Mouse (Mus musculus) MEL (cell line): ENCODE data around the gene Zbtb22. TPM values are rescaled to one million over a fixed set of nuclear protein-coding genes. Genes with fewer than 3 reads are reported as not detected.

Experiments
- DNase-seq: peaks from one replicate; pipeline ENCODE4 v3.0.0; 2011; ENCODE audit warnings: low read depth, low spot score
- H3K27ac ChIP-seq: 2 replicates; pipeline ENCODE4 v1.5.1; 2012; ENCODE audit warnings: low read depth, mild to moderate bottlenecking, control low read depth, low read length, moderate library complexity; ENCODE audit not compliant: control insufficient read depth
- H3K27me3 ChIP-seq, 2 experiments: fragments of 150-350 bp in 1 of 2; sonication (generic) in 1 of 2; 2 replicates each; pipeline ENCODE4 v1.6.1; 2012; ENCODE audit warnings: low read length in 2 of 2, mild to moderate bottlenecking in 2 of 2, improper control_type of control experiment in 1 of 2, moderate library complexity in 1 of 2; ENCODE audit not compliant: insufficient read depth in 2 of 2, control insufficient read depth in 1 of 2
- H3K36me3 ChIP-seq, 2 experiments: 2 replicates each; pipeline ENCODE4 v1.6.1; 2012 to 2014; ENCODE audit warnings: low read length in 2 of 2, improper control_type of control experiment in 1 of 2, inconsistent platforms in 1 of 2, mild to moderate bottlenecking in 1 of 2; ENCODE audit not compliant: insufficient read depth in 2 of 2, control insufficient read depth in 1 of 2
- H3K4me1 ChIP-seq, 2 experiments: fragments of 150-350 bp in 1 of 2; sonication (generic) in 1 of 2; 2 replicates each; pipeline ENCODE4 v1.6.1; 2012; ENCODE audit warnings: low read length in 2 of 2, improper control_type of control experiment in 1 of 2, mild to moderate bottlenecking in 1 of 2; ENCODE audit not compliant: insufficient read depth in 2 of 2, control insufficient read depth in 1 of 2
- H3K4me3 ChIP-seq, 2 experiments: fragments of 150-350 bp in 1 of 2; sonication (generic) in 1 of 2; 2 replicates each; pipeline ENCODE4 v1.5.1; 2012; ENCODE audit warnings: low read depth in 2 of 2, low read length in 2 of 2, mild to moderate bottlenecking in 2 of 2, moderate library complexity in 2 of 2, control low read depth in 1 of 2, improper control_type of control experiment in 1 of 2; ENCODE audit not compliant: control insufficient read depth in 1 of 2, insufficient read depth in 1 of 2
- H3K79me2 ChIP-seq: 2 replicates; pipeline ENCODE4 v1.6.1; 2012; ENCODE audit warnings: mild to moderate bottlenecking, low read length, moderate library complexity; ENCODE audit not compliant: control insufficient read depth, poor library complexity, insufficient read depth
- H3K9ac ChIP-seq: 2 replicates; pipeline ENCODE4 v1.6.1; 2012; ENCODE audit warnings: low read depth, mild to moderate bottlenecking, control low read depth, low read length, moderate library complexity; ENCODE audit not compliant: control insufficient read depth, poor library complexity, severe bottlenecking
- H3K9me3 ChIP-seq: fragments of 150-350 bp; sonication (generic); replicated peaks from 2 replicates; pipeline ENCODE4 v1.6.1; 2012; ENCODE audit warnings: mild to moderate bottlenecking, low read length, improper control_type of control experiment, moderate library complexity; ENCODE audit not compliant: insufficient read depth
- BHLHE40 ChIP-seq: IDR thresholded peaks from 2 replicates; pipeline ENCODE4 v1.6.1; 2012; ENCODE audit warnings: low read depth, mild to moderate bottlenecking, inconsistent platforms, low read length, improper control_type of control experiment, borderline replicate concordance
- CHD1 ChIP-seq: IDR thresholded peaks from 2 replicates; pipeline ENCODE4 v1.6.1; 2012; ENCODE audit warnings: low read depth, mild to moderate bottlenecking, inconsistent platforms, low read length, improper control_type of control experiment
- CHD2 ChIP-seq: IDR thresholded peaks from 2 replicates; pipeline ENCODE4 v1.6.1; 2011; ENCODE audit warnings: low read length, improper control_type of control experiment
- CTCF ChIP-seq, 3 experiments: IDR thresholded peaks in 2 of 3; conservative IDR thresholded peaks in 1 of 3; 2 replicates each; pipeline ENCODE4 v1.5.1; 2011 to 2012; ENCODE audit warnings: low read length in 3 of 3, low read depth in 2 of 3, mild to moderate bottlenecking in 2 of 3, improper control_type of control experiment in 1 of 3, inconsistent platforms in 1 of 3, mixed read lengths in 1 of 3, moderate library complexity in 1 of 3; ENCODE audit not compliant: control insufficient read depth in 1 of 3, insufficient read depth in 1 of 3, poor library complexity in 1 of 3, severe bottlenecking in 1 of 3
- E2F4 ChIP-seq: IDR thresholded peaks from 2 replicates; pipeline ENCODE4 v1.6.1; 2011; ENCODE audit warnings: low read depth, low read length, improper control_type of control experiment, borderline replicate concordance
- ELF1 ChIP-seq: IDR thresholded peaks from 2 replicates; pipeline ENCODE4 v1.6.1; 2014; ENCODE audit warnings: low read depth, mild to moderate bottlenecking, inconsistent platforms, low read length, improper control_type of control experiment, moderate library complexity
- EP300 ChIP-seq, 2 experiments: IDR thresholded peaks; 2 replicates each; pipeline ENCODE4 v1.6.1; 2011; ENCODE audit warnings: improper control_type of control experiment in 2 of 2, low read length in 2 of 2, low read depth in 1 of 2, mild to moderate bottlenecking in 1 of 2
- GABPA ChIP-seq: IDR thresholded peaks from 2 replicates; pipeline ENCODE4 v1.6.1; 2012; ENCODE audit warnings: low read depth, mild to moderate bottlenecking, inconsistent platforms, low read length, improper control_type of control experiment, moderate library complexity
- HCFC1 ChIP-seq: IDR thresholded peaks from 2 replicates; pipeline ENCODE4 v1.6.1; 2012; ENCODE audit warnings: low read depth, mild to moderate bottlenecking, inconsistent platforms, low read length, improper control_type of control experiment, moderate library complexity
- JUND ChIP-seq: IDR thresholded peaks from 2 replicates; pipeline ENCODE4 v1.6.1; 2011; ENCODE audit warnings: low read depth, mild to moderate bottlenecking, improper control_type of control experiment, low read length
- KAT2A ChIP-seq: conservative IDR thresholded peaks from 2 replicates; pipeline ENCODE4 v1.6.1; 2012; ENCODE audit warnings: low read depth, low read length, improper control_type of control experiment, inconsistent platforms
- MAX ChIP-seq: IDR thresholded peaks from 2 replicates; pipeline ENCODE4 v1.6.1; 2011; ENCODE audit warnings: low read length, improper control_type of control experiment
- MAZ ChIP-seq: IDR thresholded peaks from 2 replicates; pipeline ENCODE4 v1.6.1; 2012; ENCODE audit warnings: low read depth, mild to moderate bottlenecking, inconsistent platforms, low read length, improper control_type of control experiment
- MYB ChIP-seq: IDR thresholded peaks from 2 replicates; pipeline ENCODE4 v1.6.1; 2011; ENCODE audit warnings: mild to moderate bottlenecking, low read depth, low read length, improper control_type of control experiment
- MYC ChIP-seq: IDR thresholded peaks from 2 replicates; pipeline ENCODE4 v1.6.1; 2011; ENCODE audit warnings: low read depth, mild to moderate bottlenecking, low read length, improper control_type of control experiment, moderate library complexity
- NELFE ChIP-seq: IDR thresholded peaks from 2 replicates; pipeline ENCODE4 v1.6.1; 2011; ENCODE audit warnings: low read depth, low read length, improper control_type of control experiment
- NRF1 ChIP-seq: IDR thresholded peaks from 2 replicates; pipeline ENCODE4 v1.6.1; 2014; ENCODE audit warnings: low read depth, mild to moderate bottlenecking, inconsistent platforms, low read length, improper control_type of control experiment, moderate library complexity; ENCODE audit not compliant: poor library complexity, insufficient read depth, severe bottlenecking
- POLR2AphosphoS5 ChIP-seq: IDR thresholded peaks from 2 replicates; pipeline ENCODE4 v1.6.1; 2012; ENCODE audit warnings: low read depth, borderline replicate concordance, mild to moderate bottlenecking, inconsistent platforms, low read length, moderate library complexity, mixed read lengths
- RAD21 ChIP-seq: IDR thresholded peaks from 2 replicates; pipeline ENCODE4 v1.6.1; 2011; ENCODE audit warnings: mild to moderate bottlenecking, low read depth, low read length, improper control_type of control experiment
- RCOR1 ChIP-seq: IDR thresholded peaks from 2 replicates; pipeline ENCODE4 v1.6.1; 2012; ENCODE audit warnings: low read depth, mild to moderate bottlenecking, inconsistent platforms, low read length, improper control_type of control experiment
- SIN3A ChIP-seq: IDR thresholded peaks from 2 replicates; pipeline ENCODE4 v1.6.1; 2012; ENCODE audit warnings: low read length, improper control_type of control experiment, inconsistent platforms
- TBP ChIP-seq: IDR thresholded peaks from 2 replicates; pipeline ENCODE4 v1.8.0; 2011; ENCODE audit warnings: low read depth, low read length, improper control_type of control experiment
- TCF12 ChIP-seq: IDR thresholded peaks from 2 replicates; pipeline ENCODE4 v1.6.1; 2014; ENCODE audit warnings: low read depth, mild to moderate bottlenecking, inconsistent platforms, low read length, improper control_type of control experiment, moderate library complexity
- UBTF ChIP-seq: IDR thresholded peaks from 2 replicates; pipeline ENCODE4 v1.6.1; 2012; ENCODE audit warnings: low read depth, mild to moderate bottlenecking, inconsistent platforms, low read length, improper control_type of control experiment, moderate library complexity, borderline replicate concordance; ENCODE audit not compliant: insufficient read depth
- USF1 ChIP-seq: IDR thresholded peaks from 2 replicates; pipeline ENCODE4 v1.6.1; 2014; ENCODE audit warnings: low read depth, mild to moderate bottlenecking, inconsistent platforms, low read length, improper control_type of control experiment, moderate library complexity
- USF2 ChIP-seq, 2 experiments: IDR thresholded peaks; 2 replicates each; pipeline ENCODE4 v1.6.1; 2011 to 2012; ENCODE audit warnings: improper control_type of control experiment in 2 of 2, low read length in 2 of 2, borderline replicate concordance in 1 of 2, inconsistent platforms in 1 of 2, low read depth in 1 of 2, mild to moderate bottlenecking in 1 of 2; ENCODE audit not compliant: insufficient read depth in 1 of 2
- ZMIZ1 ChIP-seq: IDR thresholded peaks from 2 replicates; pipeline ENCODE4 v1.6.1; 2012; ENCODE audit warnings: low read depth, mild to moderate bottlenecking, inconsistent platforms, low read length, improper control_type of control experiment, moderate library complexity
- polyA plus RNA-seq, 2 experiments: library from polyadenylated mRNA; stranded (reverse) in 1 of 2; unstranded in 1 of 2; fragments of >175 nt in 1 of 2; fragments of >200 nt in 1 of 2; gene quantifications; 2 replicates each; pipeline versions ENCODE4 v1.2.1 to v1.2.4; 2012; ENCODE audit warnings: low replicate concordance in 2 of 2, low read depth in 1 of 2; ENCODE audit not compliant: insufficient read length in 2 of 2, insufficient read depth in 1 of 2, missing spikeins in 1 of 2
- total RNA-seq: library from RNA; depleted of rRNA; stranded (reverse); fragments of 300-350 nt; gene quantifications from 2 replicates; pipeline ENCODE4 v1.2.3, GENCODE M21; 2012

Gene Zbtb22
- total and polyA plus RNA-seq, 3 experiments = 18.6 to 30.0 TPM; not detected in 1

DNA sequence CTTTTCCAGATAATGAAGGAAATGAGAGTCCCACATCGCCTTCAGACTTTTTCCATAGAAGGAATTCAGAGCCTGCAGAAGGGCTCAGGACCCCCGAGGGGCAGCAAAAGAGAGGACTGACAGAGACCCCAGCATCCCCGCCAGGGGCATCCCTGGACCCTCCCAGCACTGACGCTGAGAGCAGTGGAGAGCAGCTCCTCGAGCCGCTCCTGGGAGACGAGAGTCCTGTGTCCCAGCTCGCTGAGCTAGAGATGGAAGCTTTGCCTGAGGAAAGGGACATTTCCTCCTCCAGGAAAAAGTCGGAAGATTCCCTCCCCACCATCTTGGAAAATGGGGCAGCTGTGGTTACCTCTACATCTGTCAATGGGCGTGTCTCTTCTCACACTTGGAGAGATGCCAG, 2.4 kb upstream of the Zbtb22 start:
- Histone ChIP-seq H3K27ac (no peak overlapping the region), H3K9me3 (no peaks in the 10 kb centered on the region), H3K9ac (no peak overlapping the region), H3K4me1 (peaks cover 4 to 16% of the 10 kb centered on the region in 2 experiments; a peak in 2 of 4 replicates), H3K79me2 (peaks cover 37% of the 10 kb centered on the region), H3K27me3 (no peaks in the 10 kb centered on the region), H3K4me3 (no peak overlapping the region), H3K36me3 (peaks cover 0 to 12% of the 10 kb centered on the region in 2 experiments)
- DNase-seq = no peak
- TF ChIP-seq RAD21 (no peak), HCFC1 (no peak), MAZ (no peak), MYC (no peak), NRF1 (no peak), E2F4 (no peak), JUND (no peak), USF2 (IDR thresholded peaks at IDR 0.05; ENCODE audit: borderline replicate concordance in 1 of 2, insufficient read depth in 1 of 2, low read depth in 1 of 2, low read length in 2 of 2) (no peak), SIN3A (no peak), ZMIZ1 (no peak), KAT2A (no peak), EP300 (IDR thresholded peaks at IDR 0.05; ENCODE audit: low read depth in 1 of 2, low read length in 2 of 2) (no peak), ELF1 (no peak), MYB (no peak), TCF12 (no peak), UBTF (no peak), CHD2 (no peak), USF1 (no peak)

DNA sequence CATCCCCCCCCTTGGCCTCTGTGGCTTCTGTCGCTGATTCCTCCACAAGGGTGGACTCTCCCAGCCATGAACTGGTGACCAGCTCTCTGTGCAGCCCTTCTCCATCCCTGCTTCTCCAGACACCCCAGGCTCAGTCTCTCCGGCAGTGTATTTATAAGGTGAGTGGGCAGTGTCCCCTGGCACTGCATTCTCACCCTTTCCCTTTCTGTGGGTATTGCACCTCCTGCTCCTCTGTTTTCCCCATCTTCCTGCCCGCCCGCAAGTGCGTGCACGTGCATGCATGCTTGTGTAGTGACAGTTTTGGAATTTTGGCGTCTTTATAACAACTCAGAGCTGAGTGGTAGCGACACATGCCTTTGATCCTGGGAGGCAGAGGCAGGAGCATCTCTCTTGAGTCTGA, 1.8 kb upstream of the Zbtb22 start:
- peaks cover 37% of the 10 kb centered on the region for H3K79me2 ChIP-seq
- H3K4me3 ChIP-seq = no peak overlapping the region
- no peak overlapping the region for H3K9ac ChIP-seq
- no peaks in the 10 kb centered on the region for H3K9me3 ChIP-seq
- H3K4me1 ChIP-seq = peaks cover 4 to 19% of the 10 kb centered on the region in 2 experiments; a peak in 2 of 4 replicates
- no peak overlapping the region for H3K27ac ChIP-seq
- peaks cover 0 to 12% of the 10 kb centered on the region in 2 experiments for H3K36me3 ChIP-seq
- TF ChIP-seq HCFC1 = no peak
- TF ChIP-seq USF2 (IDR thresholded peaks at IDR 0.05; ENCODE audit: borderline replicate concordance in 1 of 2, insufficient read depth in 1 of 2, low read depth in 1 of 2, low read length in 2 of 2) = no peak
- TF ChIP-seq EP300 (IDR thresholded peaks at IDR 0.05; ENCODE audit: low read depth in 1 of 2, low read length in 2 of 2) = no peak
- TF ChIP-seq JUND = no peak
- no peak for TF ChIP-seq SIN3A
- no peak for TF ChIP-seq BHLHE40
- TF ChIP-seq ELF1 = no peak
- no peak for TF ChIP-seq RCOR1
- no peak for TF ChIP-seq RAD21
- TF ChIP-seq CTCF (IDR thresholded peaks at IDR 0.05 in 2 of 3, conservative IDR thresholded peaks at IDR 0.05 in 1 of 3; ENCODE audit: control insufficient read depth in 1 of 3, insufficient read depth in 1 of 3, low read depth in 2 of 3, low read length in 3 of 3, poor library complexity in 1 of 3, severe bottlenecking in 1 of 3) = no peak
- TF ChIP-seq NELFE = no peak
- TF ChIP-seq MAX = no peak
- no peak for TF ChIP-seq TBP
- no peak for TF ChIP-seq NRF1
- TF ChIP-seq ZMIZ1 = no peak
- no peak for TF ChIP-seq POLR2AphosphoS5
- TF ChIP-seq GABPA = no peak
- no peak for TF ChIP-seq CHD1
- TF ChIP-seq MYB = no peak
- no peak for DNase-seq
- no peaks in the 10 kb centered on the region for H3K27me3 ChIP-seq
